Mouse (Mus musculus): ENCODE measurements around the gene Fmnl2. TPM values are rescaled to one million over a fixed set of nuclear protein-coding genes. Genes with fewer than 3 reads are reported as not detected.
A peak's percentile ranks its signal among the peaks of the same experiment; 100 is the strongest.

The Fmnl2 gene
- total and polyA plus RNA-seq, 3 experiments: 1.2 to 6.3 (median 4.5) TPM

GRCm38 (mm10) chr2:53082045-53082444, 224.4 kb downstream of the Fmnl2 start:
- 92% methylated on average over 4 of the region's 4 CpGs for WGBS
- H3K27ac ChIP-seq: no peak overlapping the region
- no peaks in the 10 kb centered on the region for H3K79me2 ChIP-seq (replicated peaks; ENCODE audit: control insufficient read depth, insufficient read depth, low read length)
- no peaks in the 10 kb centered on the region for H3K4me1 ChIP-seq (ENCODE audit: control insufficient read depth, insufficient read depth, low read length)
- H3K27me3 ChIP-seq (ENCODE audit: control insufficient read depth, insufficient read depth, low read length): no peaks in the 10 kb centered on the region
- no peak overlapping the region for H3K9ac ChIP-seq (ENCODE audit: low read depth, low read length)
- H3K36me3 ChIP-seq (ENCODE audit: control insufficient read depth, insufficient read depth, low read length): no peaks in the 10 kb centered on the region
- intact Hi-C loops (cut with DNase I): loop anchor here (2.0 kb wide), 2 partner anchors 75 to 223 kb away; no protein-coding TSS in a partner anchor
- no peak for DNase-seq
- H3K4me3 ChIP-seq: no peak overlapping the region
- TF ChIP-seq CTCF (IDR thresholded peaks at IDR 0.05) (no peak), EP300 (IDR thresholded peaks at IDR 0.05; ENCODE audit: insufficient read depth, low read depth, low read length) (no peak), POLR2A (IDR thresholded peaks at IDR 0.05; ENCODE audit: insufficient read depth, low read depth, low read length) (no peak)

GRCm38 (mm10) chr2:53082501-53082900, 224.8 kb downstream of the Fmnl2 start:
- Histone ChIP-seq H3K36me3 (ENCODE audit: control insufficient read depth, insufficient read depth, low read length) (no peaks in the 10 kb centered on the region), H3K4me3 (no peak overlapping the region), H3K27ac (no peak overlapping the region), H3K4me1 (ENCODE audit: control insufficient read depth, insufficient read depth, low read length) (no peaks in the 10 kb centered on the region), H3K9ac (ENCODE audit: low read depth, low read length) (no peak overlapping the region), H3K27me3 (ENCODE audit: control insufficient read depth, insufficient read depth, low read length) (no peaks in the 10 kb centered on the region), H3K79me2 (replicated peaks; ENCODE audit: control insufficient read depth, insufficient read depth, low read length) (no peaks in the 10 kb centered on the region)
- TF ChIP-seq CTCF (IDR thresholded peaks at IDR 0.05): no peak
- TF ChIP-seq EP300 (IDR thresholded peaks at IDR 0.05; ENCODE audit: insufficient read depth, low read depth, low read length): no peak
- no peak for TF ChIP-seq POLR2A (IDR thresholded peaks at IDR 0.05; ENCODE audit: insufficient read depth, low read depth, low read length)
- WGBS: 90% methylated on average over 5 of the region's 5 CpGs
- no peak for DNase-seq
- intact Hi-C loops (cut with DNase I): loop anchor here (2.0 kb wide), 2 partner anchors 76 to 224 kb away; no protein-coding TSS in a partner anchor

- Histone ChIP-seq H3K4me1 (ENCODE audit: control insufficient read depth, insufficient read depth, low read length) (no peaks in the 10 kb centered on the region), H3K27ac (no peak overlapping the region), H3K79me2 (replicated peaks; ENCODE audit: control insufficient read depth, insufficient read depth, low read length) (no peaks in the 10 kb centered on the region), H3K4me3 (no peak overlapping the region), H3K9ac (ENCODE audit: low read depth, low read length) (no peak overlapping the region), H3K27me3 (ENCODE audit: control insufficient read depth, insufficient read depth, low read length) (no peaks in the 10 kb centered on the region), H3K36me3 (ENCODE audit: control insufficient read depth, insufficient read depth, low read length) (no peaks in the 10 kb centered on the region)
- TF ChIP-seq EP300 (IDR thresholded peaks at IDR 0.05; ENCODE audit: insufficient read depth, low read depth, low read length) (0 out of 2 replicates have a peak, but pooled peaks have one; percentile 35), CTCF (IDR thresholded peaks at IDR 0.05) (peak; percentile 90), POLR2A (IDR thresholded peaks at IDR 0.05; ENCODE audit: insufficient read depth, low read depth, low read length) (no peak)
- DNase-seq: no peak
- WGBS: 5% methylated on average over 1 of the region's 1 CpGs
- intact Hi-C loops (cut with DNase I): loop anchor here (1.0 to 2.0 kb wide), 3 partner anchors 76 to 327 kb away; no protein-coding TSS in a partner anchor
Observed at GRCm38 (mm10) chr2:53083241-53083640, 225.6 kb downstream of the Fmnl2 start.

GRCm38 (mm10) chr2:53085617-53086202, 228.1 kb downstream of the Fmnl2 start:
- no peaks in the 10 kb centered on the region for H3K27me3 ChIP-seq (ENCODE audit: control insufficient read depth, insufficient read depth, low read length)
- TF ChIP-seq CTCF (IDR thresholded peaks at IDR 0.05) (peak; percentile 80), POLR2A (IDR thresholded peaks at IDR 0.05; ENCODE audit: insufficient read depth, low read depth, low read length) (no peak)
- WGBS: 47% methylated on average over 9 of the region's 9 CpGs
- no peaks in the 10 kb centered on the region for H3K4me1 ChIP-seq (ENCODE audit: control insufficient read depth, insufficient read depth, low read length)
- H3K4me3 ChIP-seq: no peak overlapping the region
- intact Hi-C loops (cut with DNase I): loop anchor here (2.0 kb wide), 1 partner anchor 323 kb away; no protein-coding TSS in a partner anchor
- no peaks in the 10 kb centered on the region for H3K79me2 ChIP-seq (replicated peaks; ENCODE audit: control insufficient read depth, insufficient read depth, low read length)
- no peaks in the 10 kb centered on the region for H3K36me3 ChIP-seq (ENCODE audit: control insufficient read depth, insufficient read depth, low read length)
- H3K9ac ChIP-seq (ENCODE audit: low read depth, low read length): no peak overlapping the region
- H3K27ac ChIP-seq: no peak overlapping the region
- DNase-seq: peak; percentile 40 to 56

GRCm38 (mm10) chr2:53088744-53089143, 231.1 kb downstream of the Fmnl2 start:
- Histone ChIP-seq H3K4me3 (no peak overlapping the region), H3K27ac (no peak overlapping the region), H3K4me1 (ENCODE audit: control insufficient read depth, insufficient read depth, low read length) (no peaks in the 10 kb centered on the region), H3K27me3 (ENCODE audit: control insufficient read depth, insufficient read depth, low read length) (no peaks in the 10 kb centered on the region), H3K9ac (ENCODE audit: low read depth, low read length) (no peak overlapping the region), H3K36me3 (ENCODE audit: control insufficient read depth, insufficient read depth, low read length) (no peaks in the 10 kb centered on the region), H3K79me2 (replicated peaks; ENCODE audit: control insufficient read depth, insufficient read depth, low read length) (no peaks in the 10 kb centered on the region)
- intact Hi-C loops (cut with DNase I): no loop called here
- 84% methylated on average over 3 of the region's 3 CpGs for WGBS
- no peak for DNase-seq
- TF ChIP-seq CTCF (IDR thresholded peaks at IDR 0.05): no peak
- no peak for TF ChIP-seq POLR2A (IDR thresholded peaks at IDR 0.05; ENCODE audit: insufficient read depth, low read depth, low read length)
- no peak for TF ChIP-seq EP300 (IDR thresholded peaks at IDR 0.05; ENCODE audit: insufficient read depth, low read depth, low read length)

GRCm38 (mm10) chr2:53095031-53095430, 237.4 kb downstream of the Fmnl2 start:
- WGBS: 74% methylated on average over 9 of the region's 9 CpGs
- intact Hi-C loops (cut with DNase I): no loop called here
- TF ChIP-seq CTCF (IDR thresholded peaks at IDR 0.05) (no peak), POLR2A (IDR thresholded peaks at IDR 0.05; ENCODE audit: insufficient read depth, low read depth, low read length) (no peak), EP300 (IDR thresholded peaks at IDR 0.05; ENCODE audit: insufficient read depth, low read depth, low read length) (no peak)
- Histone ChIP-seq H3K27me3 (ENCODE audit: control insufficient read depth, insufficient read depth, low read length) (no peaks in the 10 kb centered on the region), H3K27ac (no peak overlapping the region), H3K4me1 (ENCODE audit: control insufficient read depth, insufficient read depth, low read length) (no peaks in the 10 kb centered on the region), H3K4me3 (no peak overlapping the region), H3K79me2 (replicated peaks; ENCODE audit: control insufficient read depth, insufficient read depth, low read length) (no peaks in the 10 kb centered on the region), H3K9ac (ENCODE audit: low read depth, low read length) (no peak overlapping the region), H3K36me3 (ENCODE audit: control insufficient read depth, insufficient read depth, low read length) (no peaks in the 10 kb centered on the region)
- DNase-seq: peak in 1 of 2 experiments; percentile 22

All from heart, adult 2 months (tissue).